ENCODE assay signal across 23 mouse cellular contexts in genomic region chr7:87413271-87413670, GRCm38 (mm10).
DNase-seq lines count a peak whose midpoint lies in the region; ATAC-seq lines count a peak whose summit lies in the region.
"Had no signal": no experiment of that assay in that cellular context is flagged by ENCODE, and none has a peak within 500 bp of the region (broad histone marks: within the 10 kb centered on the region; RNA-seq: fewer than 3 reads in every experiment).

No protein-coding gene starts in this region.

- no peaks in the 10 kb centered on the region for H3K4me1 ChIP-seq in forebrain, embryonic 14.5 days (ENCODE audit: control insufficient read depth, insufficient read depth, low read length)
- no peaks in the 10 kb centered on the region for H3K4me1 ChIP-seq in forebrain, embryonic 12.5 days
- H3K4me1 ChIP-seq: embryonic facial prominence, embryonic 12.5 days; embryonic facial prominence, embryonic 15.5 days; forebrain, embryonic 10.5 days; forebrain, embryonic 13.5 days had no signal

- no peaks in the 10 kb centered on the region for H3K36me3 ChIP-seq in forebrain, embryonic 14.5 days (ENCODE audit: control insufficient read depth, insufficient read depth, low read length)
- no peaks in the 10 kb centered on the region for H3K36me3 ChIP-seq in forebrain, embryonic 12.5 days (replicated peaks)
- H3K36me3 ChIP-seq: embryonic facial prominence, embryonic 12.5 days; embryonic facial prominence, embryonic 15.5 days; forebrain, embryonic 10.5 days had no signal

- 62% methylated on average over 1 of the region's 1 CpGs for WGBS in forebrain, embryonic 14.5 days
- WGBS in forebrain, embryonic 12.5 days, result 61% methylated on average over 1 of the region's 1 CpGs

- H3K4me3 ChIP-seq in forebrain, embryonic 14.5 days (ENCODE audit: low read depth, low read length), result no peak overlapping the region
- no peak overlapping the region for H3K4me3 ChIP-seq in forebrain, embryonic 12.5 days (replicated peaks)
- H3K4me3 ChIP-seq: embryonic facial prominence, embryonic 12.5 days; embryonic facial prominence, embryonic 15.5 days; erythroblast, embryonic 14.5 days; forebrain, embryonic 10.5 days; forebrain, embryonic 13.5 days had no signal

- no peak overlapping the region for H3K9ac ChIP-seq in forebrain, embryonic 14.5 days (ENCODE audit: low read length)
- no peak overlapping the region for H3K9ac ChIP-seq in forebrain, embryonic 12.5 days
- H3K9ac ChIP-seq: embryonic facial prominence, embryonic 12.5 days; embryonic facial prominence, embryonic 15.5 days; forebrain, embryonic 13.5 days had no signal

- no peaks in the 10 kb centered on the region for H3K9me3 ChIP-seq in forebrain, embryonic 14.5 days (replicated peaks; ENCODE audit: control insufficient read depth, low read length)
- H3K9me3 ChIP-seq in forebrain, embryonic 12.5 days, result no peaks in the 10 kb centered on the region
- H3K9me3 ChIP-seq: embryonic facial prominence, embryonic 12.5 days; embryonic facial prominence, embryonic 15.5 days; forebrain, embryonic 10.5 days; forebrain, embryonic 13.5 days had no signal

- no peaks in the 10 kb centered on the region for H3K27me3 ChIP-seq in forebrain, embryonic 14.5 days (replicated peaks; ENCODE audit: control insufficient read depth, insufficient read depth, low read length)
- H3K27me3 ChIP-seq in forebrain, embryonic 12.5 days, result no peaks in the 10 kb centered on the region
- H3K27me3 ChIP-seq: embryonic facial prominence, embryonic 12.5 days; embryonic facial prominence, embryonic 15.5 days; forebrain, embryonic 13.5 days had no signal

- no peak for ATAC-seq in forebrain, embryonic 14.5 days
- ATAC-seq in forebrain, embryonic 12.5 days (ENCODE audit: low FRiP score), result no peak
- ATAC-seq: activated CD4-positive, CD25-positive, alpha-beta regulatory T cell, adult 4 months; forebrain, embryonic 13.5 days; forebrain, embryonic 16.5 days had no signal

- no peak overlapping the region for H3K27ac ChIP-seq in forebrain, embryonic 14.5 days (ENCODE audit: low read depth, low read length)
- no peak overlapping the region for H3K27ac ChIP-seq in forebrain, embryonic 12.5 days
- H3K27ac ChIP-seq: embryonic facial prominence, embryonic 12.5 days; embryonic facial prominence, embryonic 15.5 days; forebrain, embryonic 10.5 days; forebrain, embryonic 13.5 days had no signal

- H3K4me2 ChIP-seq in forebrain, embryonic 14.5 days (ENCODE audit: low read length), result no peak overlapping the region
- no peak overlapping the region for H3K4me2 ChIP-seq in forebrain, embryonic 12.5 days
- H3K4me2 ChIP-seq: embryonic facial prominence, embryonic 12.5 days; embryonic facial prominence, embryonic 15.5 days; forebrain, embryonic 13.5 days had no signal

- DNase-seq in forebrain, embryonic 14.5 days (ENCODE audit: low spot score), result peak; percentile 5
- DNase-seq in mesoderm, embryonic 11.5 days (ENCODE audit: low read depth, low spot score), result peak; percentile 15
- peak; percentile 84 for DNase-seq in retina, postnatal 1 day
- DNase-seq in T-cell, adult 2 months (ENCODE audit: low spot score), result no peak
- no peak for DNase-seq in testis, postnatal 10 days (ENCODE audit: low spot score)
- DNase-seq: adrenal gland, adult 8-10 months; adrenal gland, postnatal 14 days; adrenal gland, postnatal 36 days; cerebellum, adult 11 months; cerebellum, adult 18-20 months; cerebellum, adult 8-10 months; cerebellum, adult 9-11 months; cerebellum, postnatal 14 days; cerebellum, postnatal 36 days; embryo, embryonic 11 days had no signal

Comparison
In these comparisons a context has a peak if more than half of its experiments do, and no peak if none do; other contexts are left out.
1. DNase-seq: peak in forebrain, embryonic 14.5 days (single experiment), mesoderm, embryonic 11.5 days (single experiment) and retina, postnatal 1 day (single experiment); none in T-cell, adult 2 months (single experiment) and testis, postnatal 10 days (single experiment).